Mouse (Mus musculus) intestine, postnatal 0 days (tissue): ENCODE results near the gene Avpr1b. TPM values are rescaled to one million over a fixed set of nuclear protein-coding genes. Genes with fewer than 3 reads are reported as not detected.

Experiments used
- ATAC-seq: fragments of 200-750 bp; cut with Nextera tagmentation; 2 replicates; pipeline ENCODE4 v1.8.0; 2017; ENCODE audit warnings: mild to moderate bottlenecking, moderate TSS enrichment, moderate library complexity
- H3K27ac ChIP-seq: fragments of 300-500 bp; sonication (generic); 2 replicates; pipeline ENCODE4 v1.5.1; 2014; ENCODE audit warnings: mild to moderate bottlenecking, low read depth, low read length, moderate library complexity
- H3K27me3 ChIP-seq: fragments of 300-500 bp; sonication (generic); replicated peaks from 2 replicates; pipeline ENCODE4 v1.6.1; 2014; ENCODE audit warnings: low read length, mixed read lengths; ENCODE audit not compliant: control insufficient read depth, insufficient read depth
- H3K36me3 ChIP-seq: fragments of 300-500 bp; sonication (generic); 2 replicates; pipeline ENCODE4 v1.6.1; 2014; ENCODE audit warnings: mild to moderate bottlenecking, moderate library complexity; ENCODE audit not compliant: control insufficient read depth, insufficient read depth
- H3K4me1 ChIP-seq: fragments of 300-500 bp; sonication (generic); replicated peaks from 2 replicates; pipeline ENCODE4 v1.6.1; 2014; ENCODE audit warnings: antibody characterized with exemption, low read length, mixed read lengths; ENCODE audit not compliant: control insufficient read depth, insufficient read depth
- H3K4me2 ChIP-seq: fragments of 300-500 bp; sonication (generic); replicated peaks from 2 replicates; pipeline ENCODE4 v1.6.1; 2014; ENCODE audit warnings: low read depth, mild to moderate bottlenecking, moderate library complexity
- H3K4me3 ChIP-seq: fragments of 300-500 bp; sonication (generic); 2 replicates; pipeline ENCODE4 v1.5.1; 2014; ENCODE audit warnings: low read depth, low read length
- H3K9ac ChIP-seq: fragments of 300-500 bp; sonication (generic); 2 replicates; pipeline ENCODE4 v1.6.1; 2014; ENCODE audit warnings: mild to moderate bottlenecking, low read depth, low read length
- H3K9me3 ChIP-seq: fragments of 300-500 bp; sonication (generic); 2 replicates; pipeline ENCODE4 v1.6.1; 2016; ENCODE audit warnings: mixed run types; ENCODE audit not compliant: control insufficient read depth
- CTCF ChIP-seq: sonication (generic); IDR thresholded peaks from 2 replicates; pipeline ENCODE4 v1.5.1; 2016; ENCODE audit warnings: low read depth, mild to moderate bottlenecking, control low read depth, antibody characterized with exemption, moderate library complexity
- WGBS: fragments of 180-500 bp; shearing (Covaris S2); extraction: QIAGEN DNeasy Blood & Tissue Kit; methylation state at CpG from one replicate; pipeline ENCODE4 v1.1.7; 2014; 5-methylcytosine and 5-hydroxymethylcytosine counted together
- polyA plus RNA-seq: library from polyadenylated mRNA; unstranded; fragments of >200 nt; fragmentation: Nextera tagmentation; extraction: Ambion mirVana; gene quantifications from 2 replicates; pipeline ENCODE4 v1.2.1, GENCODE M21; 2015

Avpr1b gene
- polyA plus RNA-seq, 1 experiment from 2014 or later: not detected

DNA sequence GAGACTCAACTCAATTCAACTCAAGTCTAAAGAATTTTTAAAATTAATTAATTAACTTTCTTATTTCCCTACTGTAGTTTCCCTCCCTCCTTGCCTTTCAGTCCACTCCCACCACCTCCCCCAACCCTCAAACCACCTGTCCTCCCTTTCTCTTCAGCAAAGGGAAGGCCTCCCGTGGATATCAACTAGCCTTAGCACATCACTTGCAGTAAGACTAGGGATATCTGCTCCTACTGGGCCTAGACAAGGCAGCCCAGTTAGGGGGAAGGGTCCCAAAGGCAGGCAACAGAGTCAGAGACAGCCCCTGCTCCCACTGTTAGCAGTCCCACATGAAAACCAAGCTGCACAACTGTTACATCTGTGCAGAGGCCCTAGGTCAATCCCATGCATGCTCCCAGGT lies 17.1 kb downstream of the Avpr1b start:
- Histone ChIP-seq H3K9ac (no peak overlapping the region), H3K9me3 (no peaks in the 10 kb centered on the region), H3K36me3 (no peaks in the 10 kb centered on the region), H3K27me3 (no peaks in the 10 kb centered on the region), H3K4me3 (no peak overlapping the region), H3K4me2 (no peak overlapping the region), H3K4me1 (no peaks in the 10 kb centered on the region), H3K27ac (no peak overlapping the region)
- WGBS: 91% methylated on average over 1 of the region's 1 CpGs
- TF ChIP-seq CTCF: no peak
- ATAC-seq: no peak

DNA sequence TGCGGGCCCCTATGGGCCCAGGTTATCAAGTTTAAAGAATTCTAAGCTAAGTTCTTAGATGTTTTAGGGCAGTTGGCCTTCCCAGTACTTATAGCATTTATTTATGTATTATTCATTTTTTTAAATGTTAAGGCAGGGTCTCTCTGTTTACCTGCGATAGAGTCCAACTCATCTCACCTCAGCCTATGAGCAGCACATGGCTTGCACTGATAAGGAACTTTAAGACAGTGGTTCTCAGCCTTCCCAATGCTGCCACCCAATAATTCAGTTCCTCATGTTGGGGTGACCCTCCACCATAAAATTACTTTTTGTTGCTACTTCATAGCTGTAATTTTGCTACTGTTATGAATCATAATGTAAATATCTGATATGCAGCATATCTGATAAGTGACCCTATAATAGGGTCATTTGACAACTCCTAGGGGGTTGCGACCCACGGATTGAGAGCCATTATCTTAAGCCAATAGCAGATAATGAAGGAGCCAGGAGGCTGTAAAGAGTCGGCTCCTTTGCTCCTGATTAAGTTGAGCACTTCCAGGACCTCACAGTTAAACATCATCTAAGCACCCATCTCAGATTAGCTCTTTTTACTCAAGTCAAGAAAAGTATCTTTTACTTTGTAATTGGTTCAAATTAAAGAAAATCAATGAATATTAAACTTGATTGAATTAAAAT lies 17.6 kb downstream of the Avpr1b start:
- Histone ChIP-seq H3K9ac (no peak overlapping the region), H3K4me3 (no peak overlapping the region), H3K9me3 (no peaks in the 10 kb centered on the region), H3K36me3 (no peaks in the 10 kb centered on the region), H3K4me1 (no peaks in the 10 kb centered on the region), H3K4me2 (no peak overlapping the region), H3K27ac (no peak overlapping the region), H3K27me3 (no peaks in the 10 kb centered on the region)
- no peak for ATAC-seq
- WGBS: 34% methylated on average over 5 of the region's 5 CpGs
- TF ChIP-seq CTCF: no peak

DNA sequence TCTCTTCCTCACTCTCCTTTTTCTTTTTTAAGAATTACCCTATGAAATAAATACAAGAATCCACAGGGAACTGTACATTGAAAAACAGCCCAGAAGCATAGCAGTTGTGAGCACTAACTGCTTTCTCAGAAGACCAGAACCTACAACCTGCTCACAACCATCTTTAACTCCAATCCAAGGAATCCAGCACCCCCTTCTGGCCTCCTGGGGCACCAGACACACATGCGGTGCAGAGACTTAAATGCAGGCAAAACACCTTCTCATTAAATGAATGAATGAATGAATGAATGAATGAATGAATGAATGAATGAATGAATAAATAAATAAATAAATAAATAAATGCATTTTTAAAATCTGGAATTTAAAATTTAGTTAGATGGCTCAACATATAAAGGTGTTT lies 19.5 kb downstream of the Avpr1b start:
- no peak for ATAC-seq
- Histone ChIP-seq H3K9ac (no peak overlapping the region), H3K4me2 (no peak overlapping the region), H3K36me3 (no peaks in the 10 kb centered on the region), H3K4me1 (no peaks in the 10 kb centered on the region), H3K4me3 (no peak overlapping the region), H3K9me3 (no peaks in the 10 kb centered on the region), H3K27ac (no peak overlapping the region), H3K27me3 (no peaks in the 10 kb centered on the region)
- WGBS: 86% methylated on average over 1 of the region's 1 CpGs
- TF ChIP-seq CTCF: peak; percentile 37

DNA sequence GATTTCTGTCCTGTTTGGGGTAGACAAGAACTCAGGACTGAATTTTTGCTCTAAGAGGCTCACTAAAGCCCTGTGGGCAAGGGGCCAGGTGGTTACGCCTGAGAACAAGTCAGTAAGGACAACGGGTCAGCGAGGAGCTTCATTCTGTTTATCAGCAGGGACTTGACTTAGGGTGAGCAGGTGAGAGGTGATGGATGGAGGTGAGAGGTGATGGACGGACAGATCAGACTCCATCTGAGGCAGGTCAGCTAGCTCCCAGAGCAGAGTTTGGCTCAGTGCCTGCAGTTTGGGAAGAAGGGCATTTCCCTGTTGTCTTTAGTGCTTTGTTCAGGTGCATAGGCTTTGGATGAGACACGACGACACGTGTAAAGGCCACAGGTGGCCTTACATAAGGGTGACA lies 20.3 kb downstream of the Avpr1b start:
- Histone ChIP-seq H3K9ac (no peak overlapping the region), H3K4me1 (no peaks in the 10 kb centered on the region), H3K27me3 (no peaks in the 10 kb centered on the region), H3K4me3 (no peak overlapping the region), H3K4me2 (no peak overlapping the region), H3K27ac (no peak overlapping the region), H3K9me3 (no peaks in the 10 kb centered on the region), H3K36me3 (no peaks in the 10 kb centered on the region)
- 87% methylated on average over 7 of the region's 7 CpGs for WGBS
- ATAC-seq: no peak
- no peak for TF ChIP-seq CTCF

DNA sequence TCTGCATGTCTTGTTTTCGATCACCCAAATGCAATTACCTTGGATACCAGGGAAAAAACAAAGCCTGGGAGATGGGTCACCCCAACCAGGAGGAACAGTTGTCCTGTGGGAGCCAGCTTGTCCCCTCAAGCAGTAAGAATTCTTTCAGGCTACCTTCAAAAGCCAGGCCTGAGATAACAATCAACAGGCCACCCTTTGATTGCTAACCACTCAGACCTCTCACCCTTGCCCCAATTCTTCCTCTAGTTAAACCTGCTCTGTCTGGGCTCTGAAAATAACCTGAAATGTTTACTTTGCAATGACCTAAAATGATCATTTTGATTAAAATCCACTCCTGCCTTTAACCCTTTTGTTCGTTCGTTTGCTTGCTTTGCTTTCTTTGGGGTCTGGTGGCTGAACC lies 24.6 kb downstream of the Avpr1b start:
- no peaks in the 10 kb centered on the region for H3K4me1 ChIP-seq
- H3K9ac ChIP-seq: no peak overlapping the region
- H3K36me3 ChIP-seq: no peaks in the 10 kb centered on the region
- 64% methylated on average over 3 of the region's 3 CpGs for WGBS
- no peak for TF ChIP-seq CTCF
- H3K27me3 ChIP-seq: no peaks in the 10 kb centered on the region
- no peak for ATAC-seq
- H3K9me3 ChIP-seq: no peaks in the 10 kb centered on the region
- H3K4me3 ChIP-seq: no peak overlapping the region
- no peak overlapping the region for H3K4me2 ChIP-seq
- no peak overlapping the region for H3K27ac ChIP-seq

DNA sequence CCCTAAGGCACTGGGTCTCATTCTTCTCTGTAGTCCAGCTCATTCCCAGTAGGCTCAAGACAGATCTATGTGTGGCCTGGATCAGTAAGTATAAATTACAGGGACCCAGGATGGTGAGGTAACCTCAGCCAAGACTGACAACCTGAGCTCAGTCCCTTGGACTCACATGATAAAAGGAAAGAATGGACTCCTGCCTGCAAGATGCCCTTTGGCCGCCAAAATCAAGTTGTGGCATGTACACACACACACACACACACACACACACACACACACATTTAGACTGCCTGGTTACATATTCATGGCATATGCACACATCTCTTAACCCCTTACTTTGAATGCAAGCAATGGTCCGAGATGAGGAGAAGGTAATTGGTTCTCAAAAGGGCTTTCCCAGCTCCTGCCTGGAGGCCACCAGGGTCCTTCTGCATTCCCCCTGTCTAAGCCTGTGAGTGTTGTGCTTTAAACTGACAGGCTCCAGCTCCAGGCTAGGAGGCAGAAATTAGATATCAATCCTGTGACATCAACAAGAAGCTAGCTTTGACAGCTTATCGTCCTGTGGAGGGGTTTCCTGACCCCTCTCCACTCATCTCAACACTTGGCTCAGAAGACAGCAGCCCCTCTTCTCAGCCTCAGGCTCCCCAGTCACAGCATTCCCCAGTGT lies 25.3 kb downstream of the Avpr1b start:
- no peak for TF ChIP-seq CTCF
- no peak for ATAC-seq
- WGBS: 63% methylated on average over 3 of the region's 3 CpGs
- no peaks in the 10 kb centered on the region for H3K36me3 ChIP-seq
- H3K4me3 ChIP-seq: no peak overlapping the region
- no peak overlapping the region for H3K27ac ChIP-seq
- H3K9ac ChIP-seq: no peak overlapping the region
- no peaks in the 10 kb centered on the region for H3K9me3 ChIP-seq
- H3K4me1 ChIP-seq: no peaks in the 10 kb centered on the region
- no peak overlapping the region for H3K4me2 ChIP-seq
- H3K27me3 ChIP-seq: no peaks in the 10 kb centered on the region
